Mouse (Mus musculus): ENCODE data around the gene Elmo1.

The Elmo1 gene

GRCm38 (mm10) chr13:20151302-20151978 is 61.0 kb downstream of the Elmo1 start:
- DNase-seq (ENCODE audit: low read depth, low spot score), result no peak

- no peak for DNase-seq (ENCODE audit: low read depth, low spot score)
Measured at GRCm38 (mm10) chr13:20157059-20157458, 66.7 kb downstream of the Elmo1 start.

- no peak for DNase-seq (ENCODE audit: low read depth, low spot score)
Measured at GRCm38 (mm10) chr13:20157529-20157928, 67.1 kb downstream of the Elmo1 start.

GRCm38 (mm10) chr13:20163339-20163954 is 73.1 kb downstream of the Elmo1 start:
- DNase-seq (ENCODE audit: low read depth, low spot score), result no peak

- no peak for DNase-seq (ENCODE audit: low read depth, low spot score)
Measured at GRCm38 (mm10) chr13:20164837-20165236, 74.4 kb downstream of the Elmo1 start.

GRCm38 (mm10) chr13:20173987-20174654 is 83.7 kb downstream of the Elmo1 start:
- peak; percentile 44 for DNase-seq (ENCODE audit: low read depth, low spot score)

GRCm38 (mm10) chr13:20174655-20175280 is 84.4 kb downstream of the Elmo1 start:
- no peak for DNase-seq (ENCODE audit: low read depth, low spot score)

GRCm38 (mm10) chr13:20180738-20181137 is 90.3 kb downstream of the Elmo1 start:
- no peak for DNase-seq (ENCODE audit: low read depth, low spot score)

GRCm38 (mm10) chr13:20181321-20181720 is 90.9 kb downstream of the Elmo1 start:
- DNase-seq (ENCODE audit: low read depth, low spot score), result no peak

- DNase-seq (ENCODE audit: low read depth, low spot score), result peak; percentile 8
Measured at GRCm38 (mm10) chr13:20182239-20182825, 91.9 kb downstream of the Elmo1 start.

GRCm38 (mm10) chr13:20183512-20184238 is 93.3 kb downstream of the Elmo1 start:
- peak; percentile 61 for DNase-seq (ENCODE audit: low read depth, low spot score)

- DNase-seq (ENCODE audit: low read depth, low spot score), result peak; percentile 24
Measured at GRCm38 (mm10) chr13:20184239-20185033, 94.0 kb downstream of the Elmo1 start.

- DNase-seq (ENCODE audit: low read depth, low spot score), result peak; percentile 10
Measured at GRCm38 (mm10) chr13:20185034-20185846, 94.8 kb downstream of the Elmo1 start.

GRCm38 (mm10) chr13:20185847-20186213 is 95.4 kb downstream of the Elmo1 start:
- DNase-seq (ENCODE audit: low read depth, low spot score), result no peak

GRCm38 (mm10) chr13:20187647-20188046 is 97.3 kb downstream of the Elmo1 start:
- DNase-seq (ENCODE audit: low read depth, low spot score), result no peak

- DNase-seq (ENCODE audit: low read depth, low spot score), result no peak
Measured at GRCm38 (mm10) chr13:20192009-20192584, 101.7 kb downstream of the Elmo1 start.

GRCm38 (mm10) chr13:20200582-20200981 is 110.2 kb downstream of the Elmo1 start:
- DNase-seq (ENCODE audit: low read depth, low spot score), result no peak

- DNase-seq (ENCODE audit: low read depth, low spot score), result no peak
Measured at GRCm38 (mm10) chr13:20202617-20203016, 112.2 kb downstream of the Elmo1 start.

GRCm38 (mm10) chr13:20204165-20204564 is 113.8 kb downstream of the Elmo1 start:
- no peak for DNase-seq (ENCODE audit: low read depth, low spot score)

Measured in ES-CJ7 (cell line).